ENCODE assay signal across 26 mouse cellular contexts in genomic region chr17:71276771-71277170, GRCm38 (mm10). TPM values are rescaled to one million over a fixed set of nuclear protein-coding genes. Genes with fewer than 3 reads are reported as not detected.
DNase-seq lines count a peak whose midpoint lies in the region; ATAC-seq lines count a peak whose summit lies in the region.
"Had no signal": no experiment of that assay in that cellular context is flagged by ENCODE, and none has a peak within 500 bp of the region (broad histone marks: within the 10 kb centered on the region; RNA-seq: fewer than 3 reads in every experiment).

No protein-coding gene starts in this region.

- no peaks in the 10 kb centered on the region for H3K27me3 ChIP-seq in heart, embryonic 11.5 days (ENCODE audit: control insufficient read depth, insufficient read depth, low read length)
- H3K27me3 ChIP-seq: embryonic facial prominence, embryonic 12.5 days; forebrain, embryonic 15.5 days; hindbrain, embryonic 12.5 days; midbrain, embryonic 15.5 days; neural tube, embryonic 15.5 days; stomach, embryonic 15.5 days had no signal

- no peaks in the 10 kb centered on the region for H3K9me3 ChIP-seq in heart, embryonic 11.5 days (replicated peaks; ENCODE audit: control insufficient read depth, low read length)
- H3K9me3 ChIP-seq: embryonic facial prominence, embryonic 12.5 days; forebrain, embryonic 15.5 days; G1E; hindbrain, embryonic 12.5 days; midbrain, embryonic 15.5 days; neural tube, embryonic 15.5 days; stomach, embryonic 15.5 days had no signal

- peaks cover 4% of the 10 kb centered on the region for H3K4me1 ChIP-seq in heart, embryonic 11.5 days (ENCODE audit: control insufficient read depth, insufficient read depth, low read length)
- H3K4me1 ChIP-seq: embryonic facial prominence, embryonic 12.5 days; forebrain, embryonic 15.5 days; hindbrain, embryonic 12.5 days; midbrain, embryonic 15.5 days; neural tube, embryonic 15.5 days; stomach, embryonic 15.5 days had no signal

- no peak for ATAC-seq in heart, embryonic 11.5 days (replicated peaks; ENCODE audit: insufficient number of reproducible peaks, low FRiP score, low TSS enrichment)
- peak; percentile 95 for ATAC-seq in erythroid progenitor cell, adult 5-6 weeks (replicated peaks; ENCODE audit: low FRiP score, poor library complexity, severe bottlenecking)
- ATAC-seq in megakaryocyte, adult 5-6 weeks (ENCODE audit: poor library complexity, severe bottlenecking): peak; percentile 79
- ATAC-seq: forebrain, embryonic 15.5 days; inflammation-experienced regulatory T-cells, adult 6 months; midbrain, embryonic 15.5 days had no signal

- no peak overlapping the region for H3K4me2 ChIP-seq in heart, embryonic 11.5 days
- H3K4me2 ChIP-seq: embryonic facial prominence, embryonic 12.5 days; forebrain, embryonic 15.5 days; hindbrain, embryonic 12.5 days; midbrain, embryonic 15.5 days; neural tube, embryonic 15.5 days; stomach, embryonic 15.5 days had no signal

- WGBS in heart, embryonic 11.5 days (ENCODE audit: insufficient replicate concordance): 68% methylated on average over 10 of the region's 10 CpGs

- H3K36me3 ChIP-seq in heart, embryonic 11.5 days (ENCODE audit: control insufficient read depth, insufficient read depth, low read length): peaks cover 18% of the 10 kb centered on the region
- H3K36me3 ChIP-seq: forebrain, embryonic 15.5 days; midbrain, embryonic 15.5 days; neural tube, embryonic 15.5 days; stomach, embryonic 15.5 days had no signal

- no peak overlapping the region for H3K9ac ChIP-seq in heart, embryonic 11.5 days (ENCODE audit: low read depth, low read length)
- H3K9ac ChIP-seq: embryonic facial prominence, embryonic 12.5 days; forebrain, embryonic 15.5 days; hindbrain, embryonic 12.5 days; midbrain, embryonic 15.5 days; neural tube, embryonic 15.5 days; stomach, embryonic 15.5 days had no signal

- H3K27ac ChIP-seq in heart, embryonic 11.5 days (ENCODE audit: low read depth, low read length): no peak overlapping the region
- H3K27ac ChIP-seq: embryonic facial prominence, embryonic 12.5 days; forebrain, embryonic 15.5 days; hindbrain, embryonic 12.5 days; left cerebral cortex, adult 2 months; midbrain, embryonic 15.5 days; neural tube, embryonic 15.5 days; stomach, embryonic 15.5 days had no signal

- DNase-seq in heart, adult 18-20 months: peak; percentile 45 to 54
- DNase-seq in 3134 (ENCODE audit: extremely low read depth, insufficient read length, low spot score): peak; percentile 49
- DNase-seq in c-Kit-positive CD71-positive TER-119-positive erythroid progenitor cells, embryonic 14.5 days (ENCODE audit: low spot score): no peak
- no peak for DNase-seq in embryo, embryonic 10 days (ENCODE audit: low spot score)
- DNase-seq in ovary, adult 18-20 months (ENCODE audit: low spot score): no peak
- DNase-seq: adrenal gland, postnatal 36 days; cerebellum, adult 2 months; cerebellum, postnatal 36 days; kidney, adult 2 months; kidney, postnatal 10 days; left cerebral cortex, postnatal 4 days; right cerebral cortex, postnatal 14 days; spleen, adult 18-20 months; thymus, adult 2 months had no signal

- no peak overlapping the region for H3K4me3 ChIP-seq in heart, embryonic 11.5 days (ENCODE audit: low read depth, low read length)
- H3K4me3 ChIP-seq: embryonic facial prominence, embryonic 12.5 days; forebrain, embryonic 15.5 days; hindbrain, embryonic 12.5 days; left cerebral cortex, adult 2 months; midbrain, embryonic 15.5 days; neural tube, embryonic 15.5 days; stomach, embryonic 15.5 days had no signal

RNA-seq across cellular contexts. Expression of gene Emilin2, which starts 35.0 kb away (rescaled TPM):
- 10 to 100 TPM; 37.9 to 40.1 TPM for total RNA-seq in heart, adult 18-20 months (2021)
- polyA plus RNA-seq in heart, embryonic 11.5 days (2014; fragmentation: Nextera tagmentation; extraction: Ambion mirVana): 59.1 and 81.1 TPM in 2 replicates
- total RNA-seq in erythroid progenitor cell, adult 5-6 weeks (2015; ENCODE audit: low replicate concordance): 98.7 and 158 TPM in 2 replicates
- 88.5 and 131 TPM in 2 replicates for total RNA-seq in erythroid progenitor cell, adult 5-6 weeks (2017; ENCODE audit: low replicate concordance)
- total RNA-seq in megakaryocyte, adult 5-6 weeks (2015): 152 and 159 TPM in 2 replicates
- 244 and 250 TPM in 2 replicates for total RNA-seq in megakaryocyte, adult 5-6 weeks (2017)

Comparison
In these comparisons a context has a peak if more than half of its experiments do, and no peak if none do; other contexts are left out.
1. DNase-seq: peak in heart, adult 18-20 months (2 of 2) and 3134 (single experiment); none in c-Kit-positive CD71-positive TER-119-positive erythroid progenitor cells, embryonic 14.5 days (single experiment), embryo, embryonic 10 days (single experiment) and ovary, adult 18-20 months (single experiment).